Mouse (Mus musculus) urinary bladder, adult 18-20 months (tissue): ENCODE data around the gene Asic1.

Experiments
- DNase-seq, 2 experiments: peaks; one replicate each; pipeline ENCODE4 v3.0.0; 2022; ENCODE audit warnings: low spot score in 2 of 2, mixed read lengths in 2 of 2

The Asic1 gene

GRCm38 (mm10) chr15:99701999-99702900, 32.1 kb downstream of the Asic1 start, which contains the start of gene Smarcd1:
Gene Smarcd1, plus strand, starts transcription at chr15:99702129.
- peak; percentile 90 to 94 for DNase-seq

- no peak for DNase-seq
Measured at GRCm38 (mm10) chr15:99703104-99703503, 32.9 kb downstream of the Asic1 start.

- no peak for DNase-seq
Measured at GRCm38 (mm10) chr15:99703676-99704040, 33.5 kb downstream of the Asic1 start.

GRCm38 (mm10) chr15:99704041-99704681, 34.0 kb downstream of the Asic1 start:
- no peak for DNase-seq

- no peak for DNase-seq
Measured at GRCm38 (mm10) chr15:99704881-99705280, 34.7 kb downstream of the Asic1 start.

- DNase-seq = no peak
Measured at GRCm38 (mm10) chr15:99705440-99706048, 35.4 kb downstream of the Asic1 start, which contains the start of gene Gm17349. Gene Gm17349, minus strand, starts transcription at chr15:99705490.

GRCm38 (mm10) chr15:99708176-99708575, 38.0 kb downstream of the Asic1 start:
- DNase-seq = no peak

GRCm38 (mm10) chr15:99710221-99711190, 40.3 kb downstream of the Asic1 start:
- no peak for DNase-seq

- DNase-seq = no peak
Measured at GRCm38 (mm10) chr15:99711491-99711890, 41.3 kb downstream of the Asic1 start.

GRCm38 (mm10) chr15:99712666-99713559, 42.7 kb downstream of the Asic1 start:
- DNase-seq = no peak

GRCm38 (mm10) chr15:99713569-99713968, 43.4 kb downstream of the Asic1 start:
- no peak for DNase-seq

GRCm38 (mm10) chr15:99714206-99714605, 44.0 kb downstream of the Asic1 start:
- DNase-seq = no peak

- DNase-seq = peak in 1 of 2 experiments; percentile 46
Measured at GRCm38 (mm10) chr15:99714858-99715257, 44.7 kb downstream of the Asic1 start.

- no peak for DNase-seq
Measured at GRCm38 (mm10) chr15:99715361-99715865, 45.2 kb downstream of the Asic1 start.

GRCm38 (mm10) chr15:99715982-99716746, 46.0 kb downstream of the Asic1 start:
- DNase-seq = no peak

GRCm38 (mm10) chr15:99716814-99717213, 46.6 kb downstream of the Asic1 start:
- DNase-seq = no peak

- DNase-seq = no peak
Measured at GRCm38 (mm10) chr15:99717386-99718334, 47.5 kb downstream of the Asic1 start, which contains the start of gene Gpd1. Gene Gpd1, plus strand, starts transcription at chr15:99717515.

- no peak for DNase-seq
Measured at GRCm38 (mm10) chr15:99718461-99719021, 48.4 kb downstream of the Asic1 start.
